Mouse (Mus musculus) G1E-ER4 (cell line): Measurements from ENCODE around the gene Rab17. TPM values are rescaled to one million over a fixed set of nuclear protein-coding genes. Genes with fewer than 3 reads are reported as not detected.

Experiments
- GATA1 ChIP-seq: IDR thresholded peaks from one replicate; pipeline ENCODE4 v1.8.0; 2012; ENCODE audit warnings: low read length, inconsistent platforms
- polyA plus RNA-seq: library from polyadenylated mRNA; stranded (reverse); fragments of >175 nt; gene quantifications from 2 replicates; pipeline ENCODE4 v1.2.3, GENCODE M21; 2012

Gene Rab17
- polyA plus RNA-seq, 1 experiment: not detected

DNA sequence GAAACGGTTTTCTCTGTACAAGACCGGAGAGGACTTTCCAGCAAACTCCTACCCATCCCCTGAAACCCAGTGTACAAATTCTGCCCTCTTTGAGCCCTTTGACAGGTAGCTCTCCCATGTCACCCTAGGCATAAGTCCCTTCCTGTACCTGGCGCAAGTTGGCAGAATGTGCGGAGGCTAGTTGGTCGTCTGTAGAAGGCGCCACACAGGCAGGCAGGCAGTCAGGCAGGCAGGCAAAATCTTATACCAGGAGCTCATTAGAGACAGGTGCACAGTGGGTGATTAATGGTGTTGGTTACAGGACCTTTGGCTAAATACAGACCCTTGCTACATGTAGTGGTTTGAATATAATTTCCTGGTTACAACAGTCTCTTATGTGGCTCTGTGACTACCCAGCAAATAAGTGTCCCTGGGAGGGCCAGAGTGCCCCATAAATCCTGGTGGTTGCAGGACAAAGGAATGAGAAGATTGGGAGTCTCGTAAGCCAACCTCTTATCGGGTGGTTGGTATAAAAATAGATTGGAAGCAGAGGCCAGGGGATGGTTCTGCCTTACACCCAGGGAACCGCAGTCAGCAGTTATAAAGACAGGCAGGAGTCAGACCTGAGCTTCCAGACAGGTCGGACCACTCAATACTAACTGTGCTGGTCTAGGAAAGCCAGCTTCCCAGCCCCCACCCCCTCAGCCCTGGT lies 30.6 kb upstream of the Rab17 start:
- TF ChIP-seq GATA1: no peak

DNA sequence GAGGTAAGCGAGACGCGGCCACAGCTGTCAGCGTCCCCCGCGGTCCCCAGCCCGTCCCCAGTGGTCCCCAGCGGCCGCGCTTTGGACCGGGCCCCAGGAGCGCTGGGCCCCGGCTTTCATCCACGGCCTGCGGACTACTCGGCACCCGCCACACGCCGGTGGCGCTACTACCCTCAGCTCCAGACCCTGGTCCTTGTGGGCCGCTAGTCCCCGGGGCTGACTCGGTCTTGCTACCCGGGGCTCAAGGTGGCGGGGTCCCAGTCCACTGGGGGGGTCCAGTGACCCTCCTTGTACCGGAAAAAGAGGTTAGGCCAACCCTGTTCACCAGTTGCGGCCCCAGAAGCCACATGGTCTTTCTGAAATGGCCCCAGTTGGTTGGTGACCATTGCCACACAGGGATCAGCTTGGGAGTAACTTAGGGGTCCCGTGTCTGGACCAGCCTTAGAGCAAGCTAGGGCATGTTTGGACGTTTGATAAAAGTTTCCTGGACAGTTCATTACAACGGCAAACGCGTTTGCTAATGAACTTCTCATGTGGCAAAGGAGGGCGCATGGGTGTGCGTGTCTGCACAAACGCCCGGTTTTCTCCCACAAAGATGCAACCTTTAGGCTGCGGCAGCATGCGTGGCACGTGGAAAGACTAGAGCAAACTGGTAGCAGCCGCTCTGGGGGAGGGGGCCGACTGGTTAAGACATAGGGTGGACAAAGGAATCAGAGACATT lies 29.6 kb upstream of the Rab17 start:
- TF ChIP-seq GATA1: no peak

DNA sequence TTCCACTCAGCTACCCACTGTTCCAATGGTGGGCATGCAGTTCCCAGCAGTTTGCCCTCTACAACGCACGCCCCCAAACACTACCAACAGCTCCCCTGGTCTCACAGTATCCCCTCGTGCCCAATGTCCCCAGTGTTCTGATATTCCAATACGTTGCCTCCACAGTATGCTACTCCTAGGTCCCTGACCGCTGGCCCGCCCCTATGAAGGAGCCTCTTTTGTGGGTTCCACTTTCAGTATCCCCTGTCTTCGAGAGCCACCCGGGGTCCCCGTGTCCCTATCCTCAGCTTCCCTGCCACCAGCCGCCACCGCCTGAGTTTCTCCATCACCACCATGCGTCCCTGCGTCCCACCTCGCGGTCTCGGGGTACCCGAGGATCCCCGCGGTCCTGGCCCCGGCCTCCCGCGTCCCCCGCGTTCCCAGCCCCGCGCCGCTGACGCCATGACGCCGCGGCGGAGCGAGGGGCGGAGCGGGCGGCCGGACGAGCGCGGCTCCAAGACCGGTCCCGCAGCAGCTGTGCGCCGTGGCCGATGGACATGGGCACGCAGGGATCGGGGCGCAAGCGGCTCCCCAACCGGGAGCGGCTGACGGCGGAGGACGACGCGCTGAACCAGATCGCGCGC lies 28.9 kb upstream of the Rab17 start, which contains the start of gene Lrrfip1:
TSS of gene Lrrfip1 (plus strand) at position 470 of the 623 bp plus-strand sequence.
- TF ChIP-seq GATA1: no peak

DNA sequence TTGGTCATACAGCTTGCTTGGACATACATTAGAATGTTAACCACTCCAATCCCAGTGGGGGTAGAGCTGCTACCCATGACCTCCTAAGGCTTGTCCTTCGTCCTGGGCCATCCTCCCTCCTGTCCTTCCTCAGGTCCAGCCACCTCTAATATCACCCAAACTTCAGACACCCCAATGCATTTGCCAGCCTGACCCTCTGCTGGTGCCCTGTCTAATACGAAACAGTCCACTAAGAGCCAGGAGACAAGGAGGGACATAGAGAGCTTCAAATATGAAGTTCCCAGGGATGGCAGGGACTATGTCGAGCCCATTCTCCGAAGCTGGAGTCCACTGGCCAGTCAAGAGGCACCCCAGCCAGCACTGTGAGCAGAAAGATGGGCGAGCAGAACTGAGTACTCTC lies 28.2 kb upstream of the Rab17 start:
- TF ChIP-seq GATA1: no peak

DNA sequence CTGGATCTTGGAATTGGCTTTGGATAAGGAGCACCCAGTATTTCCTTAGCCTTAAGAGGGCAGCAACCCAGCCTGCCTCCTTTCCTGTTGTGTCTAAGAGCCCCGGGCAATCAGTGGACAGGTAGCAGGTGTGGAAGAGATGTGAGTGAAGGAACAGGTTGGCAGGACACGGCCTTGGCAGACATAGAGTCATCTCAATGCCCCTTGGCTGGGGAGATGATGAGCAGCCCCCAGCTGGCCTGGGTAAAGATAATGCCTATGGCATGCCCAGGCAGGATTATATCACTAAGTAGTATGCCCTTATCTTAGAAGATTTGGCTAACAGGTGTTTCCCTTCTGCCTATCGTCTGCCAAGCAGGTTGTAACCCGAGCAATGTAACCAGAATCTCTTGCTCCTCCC lies 27.7 kb upstream of the Rab17 start:
- no peak for TF ChIP-seq GATA1

DNA sequence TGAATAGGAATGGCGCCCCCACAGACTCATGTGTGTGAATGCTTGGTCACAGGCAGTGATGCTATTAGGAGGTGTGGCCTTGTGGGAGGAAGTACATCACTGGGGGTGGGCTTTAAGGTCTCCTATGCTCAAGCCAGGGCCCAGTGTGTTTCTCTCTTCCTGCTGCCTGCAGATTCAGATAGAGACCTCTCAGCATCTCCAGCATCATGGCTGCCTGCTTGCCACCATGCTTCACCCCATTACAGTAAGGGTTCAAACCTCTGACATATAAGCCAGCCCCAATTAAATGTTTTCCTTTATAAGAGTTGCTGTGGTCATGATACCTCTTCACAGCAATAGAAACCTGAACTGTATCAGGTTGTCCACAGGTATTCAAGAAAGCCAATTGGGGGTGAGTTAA lies 26.5 kb upstream of the Rab17 start:
- TF ChIP-seq GATA1: no peak

DNA sequence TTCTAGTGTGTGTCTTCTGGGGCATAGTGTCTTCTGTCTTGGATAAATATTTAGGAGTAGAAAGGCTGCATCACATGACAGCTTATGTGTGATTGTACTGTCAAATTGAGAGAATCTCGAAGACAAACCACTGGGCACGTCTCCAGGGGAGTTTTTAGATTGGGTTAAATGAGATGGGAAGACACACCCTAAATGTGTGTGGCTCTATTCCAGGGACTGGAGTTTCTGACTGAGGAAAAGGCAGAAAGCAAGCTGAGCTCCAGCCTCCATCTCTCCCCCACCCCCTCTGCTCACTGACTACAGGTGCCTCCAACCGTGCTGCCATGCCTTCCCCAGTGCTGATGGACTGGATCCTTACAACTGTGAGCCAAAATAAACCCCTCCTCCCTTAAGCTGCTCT lies 11.9 kb upstream of the Rab17 start:
- no peak for TF ChIP-seq GATA1

DNA sequence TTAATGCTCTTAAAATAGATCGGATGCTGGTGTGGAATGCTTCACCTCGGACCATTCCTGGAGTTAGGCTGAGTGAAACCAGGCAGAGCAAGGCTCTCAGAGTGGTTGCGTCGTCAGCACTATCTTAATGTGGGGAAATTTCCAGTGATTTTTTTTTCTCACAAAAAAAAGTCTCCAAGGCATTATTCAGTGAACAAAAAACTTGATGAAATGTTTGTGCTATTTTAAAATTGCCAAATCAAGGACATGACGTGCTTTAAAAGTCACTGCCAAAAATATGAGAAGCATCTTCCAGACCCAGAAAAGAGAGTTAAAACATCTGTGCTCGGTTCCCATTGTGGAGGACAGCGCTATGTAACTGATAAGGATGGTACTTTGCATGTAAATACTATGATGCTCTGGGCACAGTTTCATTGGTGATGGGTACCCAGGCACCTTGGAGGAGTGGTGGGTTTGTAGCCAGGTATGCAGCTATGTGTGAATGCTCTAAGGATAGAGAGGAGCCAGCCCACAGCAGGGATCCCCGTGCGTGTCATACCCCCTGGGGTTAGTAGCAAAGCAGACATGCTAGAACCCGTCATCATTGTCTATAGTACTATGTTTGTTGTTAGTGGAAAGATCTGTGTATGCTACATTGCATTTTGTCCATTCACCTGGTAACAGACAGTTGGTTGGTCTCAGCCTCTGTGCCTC lies 11.3 kb upstream of the Rab17 start:
- TF ChIP-seq GATA1: no peak

DNA sequence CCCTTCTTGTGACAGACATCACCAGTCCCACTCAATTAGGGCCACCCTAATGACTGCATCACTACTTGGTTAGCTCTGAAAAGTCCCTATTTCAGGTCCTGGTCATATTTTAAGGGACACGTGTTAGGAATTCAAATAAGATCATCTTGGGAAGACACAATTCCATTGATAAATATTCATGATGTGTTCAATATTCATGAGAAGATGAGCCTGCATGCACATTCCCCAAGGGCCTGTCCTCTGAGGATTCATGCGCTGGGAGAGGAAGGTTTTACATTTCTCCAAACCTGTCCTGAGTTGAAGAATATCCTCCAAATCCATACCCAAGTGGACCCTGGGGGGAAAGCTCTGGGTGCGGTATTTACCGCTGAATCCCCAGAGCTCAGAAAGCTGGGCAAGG lies 6.5 kb upstream of the Rab17 start:
- TF ChIP-seq GATA1: no peak

DNA sequence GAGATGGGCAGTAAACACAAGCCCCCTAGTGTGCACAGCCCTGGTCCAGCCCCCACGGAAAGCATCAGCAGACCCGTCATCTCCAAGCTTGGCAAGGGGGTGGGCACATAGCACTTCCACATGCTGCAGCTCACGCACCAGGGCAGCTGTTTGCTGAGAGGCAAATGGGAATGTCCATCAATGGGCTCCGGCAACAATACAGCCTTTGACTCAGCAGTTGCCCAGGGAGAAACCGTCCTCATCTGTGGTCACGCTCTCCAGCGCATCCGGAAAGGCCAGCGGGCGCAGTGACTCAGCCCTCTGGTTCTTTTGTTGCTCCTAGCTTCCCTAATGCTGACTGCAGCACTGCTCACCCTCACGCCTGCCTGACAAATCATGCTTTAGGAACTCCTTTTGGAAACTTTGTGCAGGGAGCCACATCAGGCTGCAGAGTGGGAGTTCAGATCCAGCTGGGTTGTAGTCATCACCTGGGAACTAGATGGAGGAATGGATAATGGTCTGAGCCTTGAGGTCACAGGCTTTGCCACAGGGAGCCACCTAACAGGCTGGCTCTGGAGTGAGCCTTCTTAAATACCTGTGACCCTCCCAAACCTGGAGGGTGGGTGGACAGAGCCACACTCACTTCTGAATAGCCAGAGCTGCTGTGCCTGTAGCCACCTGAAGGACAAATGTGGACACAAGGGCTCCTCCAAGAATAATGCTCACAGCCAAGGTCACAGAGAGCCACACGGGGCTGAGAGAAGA lies 5.6 kb upstream of the Rab17 start:
- TF ChIP-seq GATA1: no peak

DNA sequence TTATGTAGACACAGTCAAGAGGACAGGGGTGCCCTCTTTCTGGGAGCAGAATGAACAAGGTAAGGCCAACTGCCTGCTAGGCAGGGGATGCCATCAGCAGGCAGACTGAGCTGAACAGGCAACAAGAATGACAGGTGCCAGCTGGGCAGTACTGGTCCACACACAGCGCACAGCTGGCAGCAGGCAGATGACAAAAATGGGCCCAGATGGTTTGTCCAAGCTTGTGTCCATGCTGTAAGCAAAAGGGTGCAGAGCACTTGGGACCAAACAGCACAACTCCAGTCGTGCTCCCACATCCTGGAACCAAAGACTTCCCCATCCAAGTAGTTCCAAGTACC lies 4.1 kb upstream of the Rab17 start:
- TF ChIP-seq GATA1: no peak

DNA sequence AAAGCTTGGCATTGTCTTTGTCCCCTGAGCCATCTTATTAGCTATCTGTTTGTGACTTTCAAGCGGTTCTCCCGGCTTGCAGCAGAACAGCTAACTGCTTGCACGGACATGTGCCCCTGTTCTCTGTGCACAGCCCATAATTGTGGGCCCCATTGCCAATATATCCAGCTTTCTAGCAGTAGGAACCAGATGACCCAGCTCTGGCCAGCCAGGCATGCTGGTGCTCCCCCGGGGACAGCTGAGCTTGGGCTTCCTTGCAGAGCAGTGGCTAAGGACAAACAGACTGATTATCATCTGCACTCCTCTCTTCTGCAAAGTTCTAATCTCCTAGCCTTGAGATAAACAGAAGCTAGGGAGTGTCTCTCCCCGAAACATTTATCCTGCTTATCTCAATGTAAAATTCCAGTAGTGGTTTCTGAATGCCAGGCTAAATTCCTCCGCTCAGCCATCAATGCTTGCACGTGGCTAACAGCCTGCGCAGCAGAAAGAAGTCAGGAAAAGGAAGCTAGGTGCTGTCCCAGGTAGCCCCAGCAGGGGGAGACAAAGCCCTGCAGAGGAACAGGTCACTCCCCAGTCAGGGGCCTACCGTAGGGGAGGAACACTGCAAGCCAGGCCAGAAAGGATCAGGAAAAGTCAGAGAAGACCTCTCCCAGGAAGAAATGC lies 3.6 kb upstream of the Rab17 start:
- TF ChIP-seq GATA1: no peak

DNA sequence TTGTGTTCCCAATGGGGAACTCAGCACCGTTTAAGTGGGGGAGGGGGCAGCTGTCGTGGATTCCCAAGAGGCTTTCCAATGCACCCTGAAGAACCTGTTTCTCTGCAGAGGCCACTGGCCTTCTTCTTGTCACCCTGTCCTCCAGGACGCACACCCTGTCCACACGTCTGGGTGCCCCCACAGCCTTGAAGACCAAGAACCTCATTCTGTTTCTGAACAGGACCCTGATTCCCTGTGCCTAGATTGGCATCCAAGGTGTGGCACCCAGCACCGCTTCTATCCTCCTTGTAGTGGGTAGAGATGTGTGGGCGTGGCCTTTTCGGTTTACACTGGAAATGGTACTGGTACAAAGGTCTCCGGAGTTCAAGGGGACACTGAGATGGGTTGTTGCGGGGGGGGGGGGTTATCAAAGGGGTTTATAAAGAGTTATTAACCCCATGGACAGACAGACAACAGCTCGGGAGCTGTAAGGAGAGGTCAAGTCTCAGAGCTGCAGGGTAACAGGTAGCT lies 475 bp upstream of the Rab17 start:
- no peak for TF ChIP-seq GATA1

DNA sequence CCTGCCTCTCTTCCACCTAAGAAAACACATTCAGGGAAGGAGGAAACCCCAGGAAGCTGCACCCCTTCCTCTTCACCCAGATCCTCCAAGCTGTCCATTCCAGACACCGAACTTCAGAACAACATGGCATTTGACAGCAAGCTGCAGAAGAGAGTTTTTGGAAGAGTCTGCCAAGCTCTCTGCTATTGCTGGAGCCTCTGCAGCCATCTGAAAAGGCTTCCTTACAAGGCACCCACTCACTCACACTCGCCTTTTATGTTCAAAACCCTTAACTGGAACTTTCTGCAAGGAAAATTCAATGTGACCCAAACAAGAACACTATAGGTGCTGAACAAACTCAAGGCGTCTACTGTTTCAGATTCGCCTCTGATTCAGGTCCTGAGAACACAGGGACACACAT lies 812 bp downstream of the Rab17 start:
- TF ChIP-seq GATA1: no peak

DNA sequence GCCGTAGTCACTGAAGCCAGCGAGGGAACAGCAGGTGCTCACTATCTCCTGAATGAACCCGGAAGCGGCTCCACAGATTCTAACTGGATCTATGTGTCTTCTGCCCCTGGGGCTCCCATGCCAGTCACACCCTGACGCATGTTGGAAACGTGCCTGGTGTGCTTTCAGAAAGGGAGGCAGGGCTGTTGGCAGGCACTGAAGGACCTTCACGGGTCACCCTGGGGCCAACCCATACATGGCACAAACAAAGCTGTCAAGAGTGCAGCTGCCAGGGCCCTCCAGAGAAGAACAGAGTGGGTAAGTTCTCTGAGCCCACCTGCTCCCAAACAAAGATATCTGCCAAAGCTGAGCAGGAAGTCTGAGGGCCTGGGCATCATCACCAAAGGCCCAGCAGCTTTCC lies 1.9 kb downstream of the Rab17 start:
- no peak for TF ChIP-seq GATA1
